Mouse (Mus musculus) left cerebral cortex, postnatal 4 days (tissue): ENCODE data around the gene Atp6ap1. TPM values are rescaled to one million over a fixed set of nuclear protein-coding genes. Genes with fewer than 3 reads are reported as not detected.

Experiments
- DNase-seq: peaks from one replicate; pipeline ENCODE4 v3.0.0-alpha.2; 2022
- intact Hi-C: fragments of 180-260 bp; cut with DNase I; formaldehyde crosslinking; loops from one replicate; pipeline ENCODE4 v1.15.1; 2025
- total RNA-seq, 2 experiments: library from RNA; stranded (reverse); gene quantifications; 2 replicates each; pipeline ENCODE4 v1.2.3; 2021

Atp6ap1 gene
- 100 to 1,000 TPM; 228 to 244 TPM for total RNA-seq

GRCm38 (mm10) chrX:74296538-74297448 is at the start of gene Atp6ap1:
TSS of gene Atp6ap1 (plus strand) at chrX:74297097.
- DNase-seq: peak; percentile 94
- intact Hi-C loops: no loop called here

GRCm38 (mm10) chrX:74248651-74249050 is 48.2 kb upstream of the Atp6ap1 start:
- DNase-seq: peak; percentile 63
- intact Hi-C loops: loop anchor here (5.0 to 10.0 kb wide), 2 partner anchors 134 to 164 kb away; no protein-coding TSS in a partner anchor

- peak; percentile 54 for DNase-seq
- intact Hi-C loops: loop anchor here (5.0 to 10.0 kb wide), 2 partner anchors 135 to 163 kb away; no protein-coding TSS in a partner anchor
These were observed 47.3 kb upstream of the Atp6ap1 start, which contains the start of gene Flna for GRCm38 (mm10) chrX:74249615-74250014. TSS of gene Flna (minus strand) at chrX:74249820.

DNA sequence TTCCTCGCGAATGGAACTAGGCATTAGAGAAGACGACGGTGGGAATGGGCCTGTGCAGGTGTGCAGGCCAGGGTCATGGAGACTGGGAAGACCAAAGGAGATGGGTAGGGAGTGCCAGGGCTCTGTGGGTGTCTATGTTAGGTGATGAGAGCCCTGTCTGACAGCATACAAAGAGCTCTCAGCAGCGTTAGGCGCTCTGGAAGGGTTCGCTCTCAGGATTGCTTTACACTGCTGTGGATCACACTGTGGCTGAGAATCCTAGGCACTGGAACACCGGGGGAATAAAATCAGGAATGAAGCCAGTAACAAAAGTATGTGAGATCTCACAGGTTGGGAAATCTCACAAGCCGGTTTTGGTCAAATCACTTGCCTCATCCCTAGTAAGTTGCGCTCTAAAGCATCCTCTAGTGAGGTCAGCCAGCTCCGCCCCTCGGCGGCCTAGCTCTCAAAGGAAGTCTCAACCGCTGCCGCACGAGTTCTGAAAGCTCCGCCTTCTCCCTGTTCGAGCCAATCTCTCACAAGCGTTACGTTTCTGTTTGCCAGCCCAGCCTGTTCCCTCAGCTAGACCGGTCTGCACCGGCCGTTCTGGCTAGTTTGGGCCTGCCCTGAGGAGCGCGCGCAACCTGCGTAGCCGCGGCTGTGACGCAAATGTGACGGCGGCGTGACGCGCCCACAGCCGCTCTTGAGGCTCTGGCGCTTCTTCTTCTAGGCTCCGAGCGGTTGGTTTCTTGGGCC is 42.6 kb upstream of the Atp6ap1 start, which contains the start of gene Emd:
Gene Emd (plus strand): TSS at position 535 of the 735 bp plus-strand sequence.
- intact Hi-C loops: no loop called here
- peak; percentile 89 for DNase-seq

GRCm38 (mm10) chrX:74254888-74255565 is 41.9 kb upstream of the Atp6ap1 start:
- DNase-seq: no peak
- intact Hi-C loops: no loop called here

GRCm38 (mm10) chrX:74257746-74258145 is 39.2 kb upstream of the Atp6ap1 start:
- DNase-seq: no peak
- intact Hi-C loops: no loop called here

GRCm38 (mm10) chrX:74269736-74270061 is 27.2 kb upstream of the Atp6ap1 start:
- DNase-seq: no peak
- intact Hi-C loops: loop anchor here (5.0 kb wide), 1 partner anchor 38 kb away; no protein-coding TSS in a partner anchor

GRCm38 (mm10) chrX:74270062-74270901 is 26.6 kb upstream of the Atp6ap1 start, which contains the start of gene Rpl10:
TSS of gene Rpl10 (plus strand) at chrX:74270812.
- intact Hi-C loops: loop anchor here (5.0 kb wide), 1 partner anchor 37 kb away; no protein-coding TSS in a partner anchor
- DNase-seq: peak; percentile 91

- intact Hi-C loops: loop anchor here (5.0 kb wide), 1 partner anchor 36 kb away; no protein-coding TSS in a partner anchor
- DNase-seq: no peak
These were observed 25.9 kb upstream of the Atp6ap1 start for GRCm38 (mm10) chrX:74270902-74271551.

GRCm38 (mm10) chrX:74273422-74274322 is 23.2 kb upstream of the Atp6ap1 start:
- DNase-seq: no peak
- intact Hi-C loops: loop anchor here (5.0 kb wide), 1 partner anchor 34 kb away; no protein-coding TSS in a partner anchor

- DNase-seq: no peak
- intact Hi-C loops: no loop called here
These were observed 19.0 kb upstream of the Atp6ap1 start for GRCm38 (mm10) chrX:74277916-74278315.

DNA sequence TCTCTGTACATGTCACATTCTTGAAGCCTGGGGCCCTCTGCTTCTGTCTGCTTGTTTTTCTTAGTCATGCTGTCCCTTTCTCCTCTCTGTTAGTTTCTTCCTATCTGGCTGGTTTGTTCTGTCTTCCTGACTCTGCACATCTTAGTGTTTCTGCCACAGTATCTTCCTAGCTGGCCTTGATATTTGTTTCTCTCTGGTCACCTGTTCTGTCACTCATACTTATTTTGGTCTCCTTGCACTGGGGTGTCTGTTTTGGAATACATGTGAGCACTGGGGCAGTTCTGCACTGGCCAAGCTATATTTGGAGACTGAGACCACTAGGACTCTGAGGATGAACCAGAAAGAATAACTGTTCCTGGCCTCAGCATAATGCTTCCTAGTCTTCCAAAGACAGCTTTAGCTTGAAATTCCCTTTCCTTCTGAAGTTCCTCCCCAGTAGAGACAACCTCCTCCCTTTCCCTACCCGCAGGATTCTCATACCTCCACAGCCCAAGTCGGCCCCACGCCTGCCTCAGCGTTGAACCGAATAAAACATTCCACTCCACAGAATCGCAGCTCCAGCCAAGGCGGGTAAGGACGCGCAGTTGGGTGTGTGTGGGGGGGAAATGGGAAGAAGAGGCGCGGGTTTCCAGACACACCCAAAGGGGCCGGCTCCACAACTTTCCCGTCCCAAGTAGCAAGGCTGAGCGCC is 15.7 kb upstream of the Atp6ap1 start:
- DNase-seq: no peak
- intact Hi-C loops: no loop called here

DNA sequence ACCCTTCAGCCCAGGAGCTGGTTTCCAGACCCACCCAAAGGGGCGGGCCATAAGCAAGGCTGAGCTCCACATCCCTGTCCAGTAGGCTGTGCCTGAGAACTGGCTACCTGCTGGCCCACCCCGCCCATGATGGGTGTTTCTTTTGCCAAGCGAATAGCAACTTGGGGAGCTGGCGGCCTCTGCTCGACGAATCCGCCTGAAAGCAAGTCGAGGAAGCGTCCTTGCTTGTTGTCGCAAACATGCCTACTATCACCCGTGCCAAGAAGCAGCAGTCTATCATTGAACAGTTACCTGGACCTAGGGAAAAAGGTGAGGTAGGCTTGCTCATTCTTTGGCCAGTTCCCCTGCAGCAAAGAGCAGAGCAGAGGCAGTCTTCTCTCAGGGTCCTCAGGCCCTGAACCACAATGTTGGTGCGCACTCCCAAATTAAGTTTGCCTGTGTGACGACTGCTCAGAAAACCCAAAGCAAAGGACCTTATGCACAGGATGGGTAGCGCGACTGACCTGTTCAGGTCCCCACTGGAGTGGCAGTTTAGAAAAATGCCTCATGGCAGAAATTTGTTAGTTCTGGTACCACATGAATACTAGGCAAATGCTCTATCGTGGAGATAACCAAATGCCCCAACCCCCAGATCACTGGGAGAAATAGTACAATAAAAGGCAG is 15.0 kb upstream of the Atp6ap1 start, which contains the start of the genes Taz and Dnase1l1:
Gene Taz (plus strand): TSS at position 181 of the 663 bp plus-strand sequence.
Gene Dnase1l1 (minus strand): TSS at position 606 of the 663 bp plus-strand sequence.
- intact Hi-C loops: no loop called here
- DNase-seq: peak; percentile 63

- intact Hi-C loops: no loop called here
- peak; percentile 86 for DNase-seq
These were observed 14.4 kb upstream of the Atp6ap1 start for GRCm38 (mm10) chrX:74282395-74283091.

DNA sequence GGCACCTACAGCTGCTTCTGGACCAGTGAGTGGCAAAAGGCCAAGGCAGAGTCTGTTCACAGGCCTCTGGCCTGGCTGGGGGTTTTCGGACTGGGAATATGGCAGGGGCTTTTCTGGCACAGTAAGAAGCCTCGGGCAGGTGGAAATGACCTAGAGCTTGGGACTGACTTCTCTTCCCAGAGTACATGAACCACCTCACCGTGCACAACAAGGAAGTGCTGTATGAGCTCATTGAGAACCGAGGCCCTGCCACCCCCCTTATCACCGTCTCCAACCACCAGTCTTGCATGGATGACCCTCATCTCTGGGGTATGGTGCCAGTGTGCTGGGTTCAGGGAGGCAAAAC is 13.8 kb upstream of the Atp6ap1 start:
- DNase-seq: no peak
- intact Hi-C loops: no loop called here

DNA sequence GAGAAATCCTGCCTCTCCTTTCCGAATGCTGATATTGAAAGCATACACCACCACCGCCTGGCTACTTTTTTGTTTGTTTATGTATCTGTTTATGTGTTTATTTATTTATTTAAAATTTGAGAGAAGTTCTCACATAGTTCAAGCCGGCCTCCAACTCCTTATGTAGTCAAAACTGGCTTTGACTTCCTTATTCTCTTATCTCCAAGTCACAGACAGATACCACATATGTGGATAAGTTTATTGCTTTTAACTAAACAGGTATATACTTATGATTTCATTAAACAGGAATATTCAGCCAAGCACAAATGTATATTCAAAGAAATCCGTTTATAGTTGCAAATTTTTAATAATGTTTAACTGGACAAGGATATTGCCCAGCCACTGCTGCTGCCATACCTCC is 3.5 kb upstream of the Atp6ap1 start:
- DNase-seq: no peak
- intact Hi-C loops: no loop called here
